Mouse (Mus musculus): Measurements from ENCODE around the gene Vmn2r59. TPM values are rescaled to one million over a fixed set of nuclear protein-coding genes. Genes with fewer than 3 reads are reported as not detected.

The Vmn2r59 gene
- under 1 TPM; 0.11 to 0.53 TPM for polyA plus RNA-seq (2017; shearing (Covaris generic))

DNA sequence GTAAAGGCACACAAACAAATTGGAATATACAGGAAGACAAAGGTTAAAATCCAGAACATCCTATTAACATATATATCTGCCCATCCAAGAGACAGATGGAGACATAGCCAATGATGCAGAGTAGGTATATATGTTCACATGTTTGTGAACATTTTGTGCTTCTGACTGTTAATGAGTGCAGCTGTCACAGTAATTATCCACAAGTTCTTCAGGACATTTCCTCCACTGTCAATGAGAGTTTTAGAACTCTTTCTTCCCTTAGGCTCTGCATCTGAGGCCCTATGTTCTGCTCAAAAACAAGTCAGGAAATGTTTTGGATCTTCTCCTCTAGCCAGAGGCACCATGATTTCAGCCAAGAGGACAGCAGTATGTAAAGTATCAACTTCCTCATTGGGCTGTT is at the start of gene Vmn2r59:
Gene Vmn2r59 (minus strand): TSS at position 101 of the 400 bp plus-strand sequence.

DNA sequence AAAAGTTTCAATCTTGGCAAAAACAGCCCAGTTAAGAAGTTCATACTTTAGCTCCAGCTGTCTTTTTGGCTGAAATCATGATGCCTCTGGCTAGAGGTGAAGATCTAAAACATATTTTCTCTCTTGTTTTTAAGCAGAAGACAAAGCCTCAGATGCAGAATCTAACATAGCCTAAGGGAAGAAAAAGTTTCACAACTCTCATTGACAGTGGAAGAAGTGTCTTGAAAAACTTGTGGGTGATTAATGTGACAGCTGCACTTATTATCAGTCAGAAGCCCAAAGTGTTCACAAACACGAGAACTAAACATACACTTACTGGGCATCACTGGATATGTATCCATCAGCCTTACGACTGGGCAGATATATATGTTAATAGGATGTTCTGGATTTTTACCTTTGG is 48.6 kb upstream of the Vmn2r59 start, which contains the start of gene Vmn2r60:
Gene Vmn2r60 (plus strand): TSS at position 301 of the 400 bp plus-strand sequence.

Other genes with a start within 250 kb of the Vmn2r59 start
- gene Vmn2r58, start 186.3 kb downstream of the Vmn2r59 start, polyA plus RNA-seq (2017; shearing (Covaris generic)) = under 1 TPM in 1 of 2 experiments, not detected in 1; 0.67 TPM
- under 1 TPM; 0.13 to 0.47 TPM for gene Vmn2r60, start 48.7 kb upstream of the Vmn2r59 start, polyA plus RNA-seq (2017; shearing (Covaris generic))
- gene Vmn2r61, start 201.0 kb upstream of the Vmn2r59 start, polyA plus RNA-seq (2017; shearing (Covaris generic)) = not detected